Mouse (Mus musculus) erythroblast, embryonic 14.5 days (primary cell): ENCODE results near the gene Fhad1.

Experiments
- GATA1 ChIP-seq: IDR thresholded peaks from 2 replicates; pipeline ENCODE4 v1.6.1; 2012; ENCODE audit warnings: low read length, inconsistent platforms, mixed read lengths
- TAL1 ChIP-seq: IDR thresholded peaks from 3 replicates; pipeline ENCODE4 v1.6.1; 2012; ENCODE audit warnings: low read length, inconsistent platforms, mixed read lengths

DNA sequence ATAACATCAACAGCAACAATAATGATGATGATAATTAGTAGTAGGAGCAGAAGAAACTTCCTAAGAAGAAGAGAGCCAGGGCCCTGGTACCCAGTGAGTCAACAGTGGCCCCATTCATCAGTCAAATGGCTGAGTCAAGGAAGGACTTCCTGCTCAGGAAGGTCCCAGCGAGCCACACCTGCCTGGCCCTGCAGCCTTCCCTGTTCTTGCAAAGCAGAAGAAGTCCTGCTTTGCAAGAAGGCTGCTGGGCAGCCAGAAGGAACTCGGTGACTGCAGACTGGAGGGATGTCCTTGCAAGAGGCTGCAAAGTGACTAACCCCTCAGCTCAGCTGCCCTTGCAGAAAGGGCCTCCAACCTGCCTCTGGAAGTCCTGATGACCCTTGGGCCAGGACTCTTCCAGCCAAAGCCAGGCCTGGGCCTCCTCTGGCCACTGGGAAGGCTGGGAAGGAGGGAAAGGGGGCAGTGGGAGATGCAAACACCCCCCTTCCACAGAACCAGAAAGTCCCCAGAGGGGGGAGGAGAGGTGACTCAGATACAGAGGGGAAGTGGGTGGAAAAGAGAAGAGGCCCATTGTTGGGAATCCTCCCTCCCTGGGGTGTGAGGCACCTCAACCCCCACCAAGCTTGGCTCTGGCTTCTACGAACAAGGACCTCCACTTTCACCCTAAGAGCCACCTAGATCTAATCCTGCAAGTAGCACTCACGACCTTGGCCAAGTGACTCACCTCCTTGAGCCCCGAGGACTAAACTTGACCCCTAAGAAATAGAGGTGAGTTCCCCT is 145.3 kb downstream of the Fhad1 start:
- TF ChIP-seq GATA1 = no peak
- TF ChIP-seq TAL1 = no peak
